Mouse (Mus musculus): ENCODE data around the gene Pex14. TPM values are rescaled to one million over a fixed set of nuclear protein-coding genes. Genes with fewer than 3 reads are reported as not detected.

Pex14 gene
- polyA plus RNA-seq, 1 experiment from 2014 or later = 49.8 TPM

DNA sequence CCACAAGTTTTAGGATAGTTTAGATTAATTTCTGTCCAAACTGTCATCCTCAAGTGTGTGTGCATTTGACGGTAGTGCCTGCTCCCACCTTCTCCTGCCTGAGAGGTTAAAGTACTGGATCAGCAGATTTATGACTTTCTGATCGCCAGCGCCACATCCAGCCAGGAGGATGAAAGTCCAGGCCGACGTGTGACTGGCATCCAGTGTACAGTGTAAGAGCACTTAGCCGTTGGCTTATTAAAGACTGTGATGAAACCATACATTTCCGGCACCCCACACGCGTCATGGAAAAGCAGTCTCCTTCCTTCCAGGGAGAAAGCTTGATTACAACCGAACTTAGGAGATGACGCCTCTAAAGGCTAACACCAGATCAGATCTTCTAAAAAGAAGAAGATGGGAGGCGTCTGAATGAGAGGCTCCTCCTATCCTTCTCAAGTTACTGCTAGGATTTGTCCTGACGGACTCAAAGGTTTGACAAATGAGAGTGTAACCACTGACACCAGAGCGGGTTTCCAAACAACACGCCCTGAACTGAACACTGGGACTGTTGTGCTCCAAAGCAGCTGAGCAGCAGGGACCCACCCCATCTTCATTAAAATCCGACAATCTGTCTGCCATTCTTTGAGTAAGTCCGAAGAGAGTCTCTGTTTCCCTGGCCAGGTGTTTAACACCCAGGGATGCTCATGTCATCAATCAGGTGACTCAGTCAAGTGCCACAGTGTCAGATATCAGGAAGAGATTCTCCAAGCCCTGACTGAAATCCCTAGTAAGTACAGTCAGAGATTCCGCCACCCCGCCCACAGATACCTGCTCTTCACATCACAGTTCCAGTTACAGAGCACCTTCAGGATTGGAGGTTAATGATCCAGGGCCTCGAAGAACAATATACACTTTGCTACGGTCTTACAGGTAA, 37.0 kb downstream of the Pex14 start:
- peaks cover 29% of the 10 kb centered on the region for H3K4me1 ChIP-seq (ENCODE audit: control insufficient read depth, insufficient read depth, low read length)
- peak overlapping the region; percentile 64; the same call in 1 of the 2 replicates for H3K27ac ChIP-seq (ENCODE audit: low read length)
- no peaks in the 10 kb centered on the region for H3K36me3 ChIP-seq (ENCODE audit: control insufficient read depth, insufficient read depth, low read length)
- H3K27me3 ChIP-seq (ENCODE audit: control insufficient read depth, insufficient read depth, low read length) = no peaks in the 10 kb centered on the region
- H3K4me3 ChIP-seq (replicated peaks; ENCODE audit: low read length) = no peak overlapping the region
- peak; percentile 55; the same call in 1 of the 2 replicates for ATAC-seq (ENCODE audit: insufficient read depth, low FRiP score)
- 0 out of 2 replicates have a peak overlapping the region, but pooled peaks have one; percentile 11 for H3K4me2 ChIP-seq (ENCODE audit: low read depth, low read length)
- no peak overlapping the region for H3K9ac ChIP-seq (ENCODE audit: low read length)
- 38% methylated on average over 21 of the region's 21 CpGs for WGBS
- H3K9me3 ChIP-seq (replicated peaks; ENCODE audit: control insufficient read depth, low read length) = no peaks in the 10 kb centered on the region

DNA sequence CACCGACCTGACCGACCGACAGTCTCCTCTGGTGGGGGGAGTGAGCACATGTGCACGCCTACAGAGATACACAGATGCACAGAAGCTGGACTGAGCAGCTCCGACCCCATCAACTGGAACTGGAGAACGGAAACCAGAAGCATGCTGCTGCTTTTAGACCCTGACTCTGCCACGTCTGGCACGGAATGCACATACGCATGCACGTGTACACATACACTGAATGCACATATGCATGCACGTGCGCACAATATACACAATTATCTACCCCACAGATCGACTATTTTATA, 38.3 kb downstream of the Pex14 start:
- Histone ChIP-seq H3K4me1 (ENCODE audit: control insufficient read depth, insufficient read depth, low read length) (peaks cover 42% of the 10 kb centered on the region), H3K4me3 (replicated peaks; ENCODE audit: low read length) (no peak overlapping the region), H3K9ac (ENCODE audit: low read length) (no peak overlapping the region), H3K9me3 (replicated peaks; ENCODE audit: control insufficient read depth, low read length) (no peaks in the 10 kb centered on the region), H3K27ac (ENCODE audit: low read length) (no peak overlapping the region), H3K4me2 (ENCODE audit: low read depth, low read length) (no peak overlapping the region), H3K27me3 (ENCODE audit: control insufficient read depth, insufficient read depth, low read length) (no peaks in the 10 kb centered on the region), H3K36me3 (ENCODE audit: control insufficient read depth, insufficient read depth, low read length) (no peaks in the 10 kb centered on the region)
- ATAC-seq (ENCODE audit: insufficient read depth, low FRiP score) = no peak
- 68% methylated on average over 13 of the region's 13 CpGs for WGBS

DNA sequence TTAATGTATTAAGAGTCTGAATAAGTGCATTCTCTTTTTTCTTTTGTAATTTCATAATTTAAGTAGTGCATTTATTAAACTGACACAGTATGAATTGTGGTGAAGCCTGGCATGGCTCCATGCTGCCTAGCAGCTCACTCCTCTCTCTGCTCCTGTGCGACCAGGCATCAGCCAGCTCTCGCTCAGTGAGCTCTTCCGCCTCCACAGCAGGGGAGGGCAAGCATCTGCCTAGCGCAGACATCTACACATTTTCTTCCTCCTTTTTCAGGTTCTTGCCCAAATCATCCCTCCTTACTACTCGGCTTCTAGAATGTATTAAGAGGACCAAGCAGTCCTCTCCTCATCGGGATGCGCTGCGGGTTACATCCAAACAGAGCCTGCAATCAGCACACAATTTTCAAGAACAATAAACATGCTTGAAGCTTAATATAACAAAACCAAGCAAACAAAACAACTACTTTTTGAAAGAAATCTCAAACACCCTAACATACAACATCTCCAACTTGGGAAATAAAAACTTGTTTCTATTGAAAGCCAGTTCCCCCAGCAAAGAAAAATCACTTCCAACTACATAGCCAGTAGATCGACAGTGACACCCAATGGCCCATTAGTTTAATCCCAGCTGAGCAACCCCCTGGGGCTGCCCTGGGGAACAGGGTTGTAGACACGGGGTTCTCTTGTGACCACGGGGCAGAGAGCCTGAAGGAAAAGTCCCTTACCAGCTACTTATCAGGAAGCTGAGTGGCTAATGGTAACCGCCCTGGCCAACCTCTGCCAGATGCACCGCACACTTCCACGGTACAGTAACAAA, 38.9 kb downstream of the Pex14 start:
- no peak for ATAC-seq (ENCODE audit: insufficient read depth, low FRiP score)
- Histone ChIP-seq H3K27me3 (ENCODE audit: control insufficient read depth, insufficient read depth, low read length) (no peaks in the 10 kb centered on the region), H3K9me3 (replicated peaks; ENCODE audit: control insufficient read depth, low read length) (no peaks in the 10 kb centered on the region)

GRCm38 (mm10) chr4:149059713-149060112, 40.0 kb downstream of the Pex14 start:
- no peak overlapping the region for H3K27ac ChIP-seq (ENCODE audit: low read length)
- WGBS = 90% methylated on average over 9 of the region's 9 CpGs
- H3K36me3 ChIP-seq (ENCODE audit: control insufficient read depth, insufficient read depth, low read length) = no peaks in the 10 kb centered on the region
- no peak overlapping the region for H3K4me2 ChIP-seq (ENCODE audit: low read depth, low read length)
- peaks cover 45% of the 10 kb centered on the region for H3K4me1 ChIP-seq (ENCODE audit: control insufficient read depth, insufficient read depth, low read length)
- H3K27me3 ChIP-seq (ENCODE audit: control insufficient read depth, insufficient read depth, low read length) = no peaks in the 10 kb centered on the region
- H3K9ac ChIP-seq (ENCODE audit: low read length) = no peak overlapping the region
- H3K4me3 ChIP-seq (replicated peaks; ENCODE audit: low read length) = no peak overlapping the region
- ATAC-seq (ENCODE audit: insufficient read depth, low FRiP score) = no peak
- no peaks in the 10 kb centered on the region for H3K9me3 ChIP-seq (replicated peaks; ENCODE audit: control insufficient read depth, low read length)

More for the DNA sequence above, 38.9 kb downstream of the Pex14 start:
- Histone ChIP-seq H3K4me2 (ENCODE audit: low read depth, low read length) (no peak overlapping the region), H3K4me3 (replicated peaks; ENCODE audit: low read length) (no peak overlapping the region), H3K36me3 (ENCODE audit: control insufficient read depth, insufficient read depth, low read length) (no peaks in the 10 kb centered on the region), H3K4me1 (ENCODE audit: control insufficient read depth, insufficient read depth, low read length) (peaks cover 44% of the 10 kb centered on the region), H3K27ac (ENCODE audit: low read length) (no peak overlapping the region), H3K9ac (ENCODE audit: low read length) (no peak overlapping the region)
- WGBS = 56% methylated on average over 14 of the region's 14 CpGs

- 65% methylated on average over 7 of the region's 7 CpGs for WGBS
These were observed 41.4 kb downstream of the Pex14 start for GRCm38 (mm10) chr4:149058298-149058697.

GRCm38 (mm10) chr4:149057470-149057869, 42.2 kb downstream of the Pex14 start:
- Histone ChIP-seq H3K36me3 (ENCODE audit: control insufficient read depth, insufficient read depth, low read length) (no peaks in the 10 kb centered on the region), H3K4me2 (ENCODE audit: low read depth, low read length) (no peak overlapping the region), H3K4me3 (replicated peaks; ENCODE audit: low read length) (no peak overlapping the region), H3K27ac (ENCODE audit: low read length) (peak overlapping the region; percentile 72), H3K4me1 (ENCODE audit: control insufficient read depth, insufficient read depth, low read length) (peaks cover 46% of the 10 kb centered on the region), H3K9me3 (replicated peaks; ENCODE audit: control insufficient read depth, low read length) (no peaks in the 10 kb centered on the region), H3K9ac (ENCODE audit: low read length) (peak overlapping the region; percentile 46; the same call in 1 of the 2 replicates), H3K27me3 (ENCODE audit: control insufficient read depth, insufficient read depth, low read length) (no peaks in the 10 kb centered on the region)
- no peak for ATAC-seq (ENCODE audit: insufficient read depth, low FRiP score)
- 38% methylated on average over 14 of the region's 14 CpGs for WGBS

More at GRCm38 (mm10) chr4:149058298-149058697, 41.4 kb downstream of the Pex14 start:
- no peak overlapping the region for H3K4me3 ChIP-seq (replicated peaks; ENCODE audit: low read length)
- peaks cover 50% of the 10 kb centered on the region for H3K4me1 ChIP-seq (ENCODE audit: control insufficient read depth, insufficient read depth, low read length)
- H3K36me3 ChIP-seq (ENCODE audit: control insufficient read depth, insufficient read depth, low read length) = no peaks in the 10 kb centered on the region
- H3K9ac ChIP-seq (ENCODE audit: low read length) = 0 out of 2 replicates have a peak overlapping the region, but pooled peaks have one; percentile 4
- H3K4me2 ChIP-seq (ENCODE audit: low read depth, low read length) = peak overlapping the region; percentile 11; the same call in 1 of the 2 replicates
- no peak for ATAC-seq (ENCODE audit: insufficient read depth, low FRiP score)
- no peaks in the 10 kb centered on the region for H3K27me3 ChIP-seq (ENCODE audit: control insufficient read depth, insufficient read depth, low read length)
- H3K9me3 ChIP-seq (replicated peaks; ENCODE audit: control insufficient read depth, low read length) = no peaks in the 10 kb centered on the region
- peak overlapping the region; percentile 72 for H3K27ac ChIP-seq (ENCODE audit: low read length)

DNA sequence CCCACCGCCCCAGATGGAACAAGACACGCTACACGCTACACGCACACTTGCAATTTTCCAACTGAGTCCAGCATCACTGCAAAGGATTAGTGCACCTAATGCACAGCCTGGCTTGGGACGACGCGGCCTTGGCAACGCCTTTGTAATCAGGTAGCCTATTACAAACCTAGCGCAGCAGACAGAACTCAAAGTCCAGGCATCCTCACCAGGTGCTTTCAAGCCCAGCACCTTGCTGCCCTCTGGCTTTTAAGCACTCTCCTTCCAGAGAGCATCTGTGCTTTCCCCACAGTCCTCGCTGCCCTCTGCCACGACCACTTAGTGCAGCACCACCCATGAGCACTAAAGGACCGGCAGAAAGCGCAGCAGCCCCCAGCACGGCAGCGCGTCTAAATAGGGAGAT, 42.7 kb downstream of the Pex14 start:
- WGBS = 66% methylated on average over 16 of the region's 16 CpGs
- no peak overlapping the region for H3K9ac ChIP-seq (ENCODE audit: low read length)
- no peaks in the 10 kb centered on the region for H3K27me3 ChIP-seq (ENCODE audit: control insufficient read depth, insufficient read depth, low read length)
- no peak overlapping the region for H3K4me2 ChIP-seq (ENCODE audit: low read depth, low read length)
- H3K4me3 ChIP-seq (replicated peaks; ENCODE audit: low read length) = no peak overlapping the region
- H3K4me1 ChIP-seq (ENCODE audit: control insufficient read depth, insufficient read depth, low read length) = peaks cover 41% of the 10 kb centered on the region
- ATAC-seq (ENCODE audit: insufficient read depth, low FRiP score) = no peak
- no peak overlapping the region for H3K27ac ChIP-seq (ENCODE audit: low read length)
- no peaks in the 10 kb centered on the region for H3K36me3 ChIP-seq (ENCODE audit: control insufficient read depth, insufficient read depth, low read length)
- no peaks in the 10 kb centered on the region for H3K9me3 ChIP-seq (replicated peaks; ENCODE audit: control insufficient read depth, low read length)

DNA sequence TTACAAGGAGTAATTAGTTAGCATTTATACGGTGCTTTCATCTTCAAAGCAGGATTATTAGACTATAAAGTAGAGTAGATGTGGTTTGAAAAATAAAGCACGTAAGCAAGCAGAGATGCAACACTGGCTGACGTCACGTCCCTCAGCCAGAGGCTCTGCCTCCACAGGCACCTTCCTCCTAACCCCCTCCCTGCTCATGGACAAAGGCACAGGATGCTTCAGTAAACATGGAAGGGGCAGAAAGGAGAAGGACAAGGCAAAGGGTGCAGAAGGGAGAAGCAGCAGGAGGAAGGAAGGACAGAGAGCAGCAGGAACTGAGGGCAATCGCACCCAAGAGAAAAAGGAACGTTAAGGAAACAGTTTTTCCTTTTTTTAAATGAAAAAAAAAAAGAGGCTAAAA, 43.8 kb downstream of the Pex14 start:
- Histone ChIP-seq H3K9me3 (replicated peaks; ENCODE audit: control insufficient read depth, low read length) (no peaks in the 10 kb centered on the region), H3K36me3 (ENCODE audit: control insufficient read depth, insufficient read depth, low read length) (no peaks in the 10 kb centered on the region), H3K27me3 (ENCODE audit: control insufficient read depth, insufficient read depth, low read length) (no peaks in the 10 kb centered on the region), H3K9ac (ENCODE audit: low read length) (no peak overlapping the region), H3K27ac (ENCODE audit: low read length) (no peak overlapping the region), H3K4me1 (ENCODE audit: control insufficient read depth, insufficient read depth, low read length) (peaks cover 35% of the 10 kb centered on the region), H3K4me2 (ENCODE audit: low read depth, low read length) (no peak overlapping the region), H3K4me3 (replicated peaks; ENCODE audit: low read length) (no peak overlapping the region)
- no peak for ATAC-seq (ENCODE audit: insufficient read depth, low FRiP score)
- WGBS = 74% methylated on average over 6 of the region's 6 CpGs
